Mouse (Mus musculus): ENCODE data around the gene Gm3336. TPM values are rescaled to one million over a fixed set of nuclear protein-coding genes. Genes with fewer than 3 reads are reported as not detected.
A peak's percentile ranks its signal among the peaks of the same experiment; 100 is the strongest.

Gm3336 gene
- polyA plus RNA-seq, 1 experiment = not detected

DNA sequence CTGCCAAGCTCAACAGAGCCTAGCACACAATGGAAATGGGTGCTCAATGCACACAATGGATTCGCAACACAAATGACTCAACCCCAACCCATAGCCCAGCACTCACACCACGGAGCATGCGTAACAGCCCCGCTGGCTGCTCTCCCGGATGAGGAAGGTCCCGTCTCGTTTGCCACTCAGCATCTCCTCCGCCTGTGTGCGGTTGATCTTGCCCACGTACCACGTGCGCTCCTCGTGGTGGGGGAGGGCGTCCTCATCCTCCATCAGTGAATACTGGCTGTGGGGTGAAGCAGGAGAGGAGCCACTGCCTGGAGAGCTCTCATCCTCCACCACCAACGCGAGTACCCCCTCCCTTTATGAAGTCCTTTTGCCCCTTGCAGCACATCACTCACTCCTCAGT is 50.6 kb downstream of the Gm3336 start:
- Histone ChIP-seq H3K27ac (ENCODE audit: control insufficient read depth, insufficient read depth, low read depth, low read length, poor library complexity) (peak overlapping the region; percentile 74), H3K4me3 (replicated peaks; ENCODE audit: control insufficient read depth, low read depth, low read length) (no peak overlapping the region), H3K4me1 (ENCODE audit: control insufficient read depth, insufficient read depth, low read length) (peaks cover 24% of the 10 kb centered on the region)
- TF ChIP-seq POLR2A (IDR thresholded peaks at IDR 0.05; ENCODE audit: borderline replicate concordance, control insufficient read depth, low read depth, low read length) = no peak
- no peak for TF ChIP-seq CTCF (IDR thresholded peaks at IDR 0.05; ENCODE audit: control insufficient read depth, insufficient read depth, low read length)
- 73% methylated on average over 16 of the region's 16 CpGs for WGBS

DNA sequence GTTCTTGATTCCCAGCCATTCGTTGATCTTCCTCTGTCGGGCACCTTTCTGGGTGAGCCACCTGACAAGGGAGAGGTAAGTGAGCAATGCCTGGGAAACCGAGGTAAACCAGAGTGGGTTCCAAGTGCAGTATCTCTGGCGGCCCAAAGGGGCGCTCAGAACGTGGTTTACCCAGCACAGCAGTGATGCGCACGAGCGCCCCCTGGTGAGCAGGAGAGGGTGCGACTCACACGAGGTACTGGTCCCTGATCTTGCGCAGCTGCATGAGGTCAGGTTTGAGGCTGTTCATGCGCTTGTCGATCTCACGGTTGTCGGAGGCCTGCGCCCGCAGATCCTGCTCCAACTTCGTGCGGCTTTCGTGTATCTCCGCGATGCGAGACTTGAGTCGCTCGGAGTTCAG is 51.0 kb downstream of the Gm3336 start:
- WGBS = 4% methylated on average over 26 of the region's 26 CpGs
- H3K4me3 ChIP-seq (replicated peaks; ENCODE audit: control insufficient read depth, low read depth, low read length) = no peak overlapping the region
- peak; percentile 33; the same call in 1 of the 2 replicates for TF ChIP-seq POLR2A (IDR thresholded peaks at IDR 0.05; ENCODE audit: borderline replicate concordance, control insufficient read depth, low read depth, low read length)
- peak; percentile 100 for TF ChIP-seq CTCF (IDR thresholded peaks at IDR 0.05; ENCODE audit: control insufficient read depth, insufficient read depth, low read length)
- H3K4me1 ChIP-seq (ENCODE audit: control insufficient read depth, insufficient read depth, low read length) = peaks cover 26% of the 10 kb centered on the region
- H3K27ac ChIP-seq (ENCODE audit: control insufficient read depth, insufficient read depth, low read depth, low read length, poor library complexity) = no peak overlapping the region; the same call in 1 of the 2 replicates

DNA sequence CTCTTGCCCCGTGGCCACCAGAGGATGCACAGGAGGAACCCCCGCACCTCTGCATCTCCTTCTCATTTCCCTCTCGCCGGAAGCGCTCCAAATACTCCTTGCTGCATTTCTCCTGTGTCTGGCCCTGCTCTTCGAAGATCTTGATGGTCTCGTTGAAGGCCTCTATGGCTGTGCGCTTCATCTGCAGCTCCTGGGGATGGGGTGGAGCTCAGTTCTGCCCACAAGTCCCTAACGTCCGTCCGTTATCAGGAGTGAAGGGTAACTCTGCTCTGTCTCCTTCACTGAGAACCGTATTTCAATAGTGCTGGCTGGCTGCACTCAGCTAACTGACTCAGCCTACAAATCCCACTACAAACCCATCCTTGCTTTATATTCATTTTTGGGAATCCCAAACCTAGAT is 51.5 kb downstream of the Gm3336 start:
- H3K4me3 ChIP-seq (replicated peaks; ENCODE audit: control insufficient read depth, low read depth, low read length) = no peak overlapping the region
- TF ChIP-seq CTCF (IDR thresholded peaks at IDR 0.05; ENCODE audit: control insufficient read depth, insufficient read depth, low read length) = no peak
- peaks cover 21% of the 10 kb centered on the region for H3K4me1 ChIP-seq (ENCODE audit: control insufficient read depth, insufficient read depth, low read length)
- no peak overlapping the region; the same call in 1 of the 2 replicates for H3K27ac ChIP-seq (ENCODE audit: control insufficient read depth, insufficient read depth, low read depth, low read length, poor library complexity)
- 70% methylated on average over 12 of the region's 12 CpGs for WGBS

DNA sequence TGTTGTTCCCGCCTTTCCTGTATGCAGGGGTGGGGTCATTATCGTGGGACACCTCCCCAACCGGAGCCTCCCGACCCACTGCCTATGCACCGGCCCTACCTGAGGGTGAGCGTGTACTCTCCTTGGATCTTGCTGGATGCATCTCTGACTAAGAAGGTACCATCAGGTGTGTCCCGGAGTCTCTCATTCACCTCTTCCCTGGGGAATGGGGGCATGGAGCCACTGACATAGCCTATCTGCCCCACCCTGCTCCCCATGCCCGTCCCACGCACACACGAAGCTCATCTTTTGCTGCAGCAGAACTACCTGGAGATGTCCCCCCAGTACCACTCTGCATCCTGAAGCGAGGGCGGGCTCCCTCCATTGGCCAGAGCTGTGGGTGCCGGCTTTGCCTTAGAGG is 52.4 kb downstream of the Gm3336 start:
- 91% methylated on average over 13 of the region's 13 CpGs for WGBS
- H3K4me1 ChIP-seq (ENCODE audit: control insufficient read depth, insufficient read depth, low read length) = peaks cover 19% of the 10 kb centered on the region
- no peak overlapping the region for H3K27ac ChIP-seq (ENCODE audit: control insufficient read depth, insufficient read depth, low read depth, low read length, poor library complexity)
- H3K4me3 ChIP-seq (replicated peaks; ENCODE audit: control insufficient read depth, low read depth, low read length) = no peak overlapping the region
- no peak for TF ChIP-seq CTCF (IDR thresholded peaks at IDR 0.05; ENCODE audit: control insufficient read depth, insufficient read depth, low read length)
- no peak for TF ChIP-seq POLR2A (IDR thresholded peaks at IDR 0.05; ENCODE audit: borderline replicate concordance, control insufficient read depth, low read depth, low read length)

DNA sequence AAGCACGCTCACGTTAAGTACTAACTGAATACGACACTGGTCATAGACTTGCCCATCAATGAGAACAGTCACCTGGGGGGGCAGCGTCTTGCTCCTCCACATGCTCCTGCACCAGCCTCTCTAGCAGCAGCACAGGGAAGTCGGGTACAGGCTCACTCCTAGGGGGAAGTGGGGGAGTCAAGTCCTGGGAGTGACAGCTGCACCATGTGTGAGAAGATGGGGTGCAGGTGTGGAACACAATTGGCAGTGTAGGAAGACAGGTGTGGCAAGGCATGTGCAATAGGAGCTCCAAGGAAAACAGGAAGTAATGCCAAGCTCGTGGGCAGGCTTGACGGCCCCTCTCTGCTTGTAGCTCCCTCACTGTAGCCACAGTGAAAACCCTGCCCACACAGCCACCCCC is 52.9 kb downstream of the Gm3336 start:
- WGBS = 60% methylated on average over 7 of the region's 7 CpGs
- H3K4me1 ChIP-seq (ENCODE audit: control insufficient read depth, insufficient read depth, low read length) = peaks cover 16% of the 10 kb centered on the region
- TF ChIP-seq POLR2A (IDR thresholded peaks at IDR 0.05; ENCODE audit: borderline replicate concordance, control insufficient read depth, low read depth, low read length) (no peak), CTCF (IDR thresholded peaks at IDR 0.05; ENCODE audit: control insufficient read depth, insufficient read depth, low read length) (no peak)
- H3K4me3 ChIP-seq (replicated peaks; ENCODE audit: control insufficient read depth, low read depth, low read length) = no peak overlapping the region
- H3K27ac ChIP-seq (ENCODE audit: control insufficient read depth, insufficient read depth, low read depth, low read length, poor library complexity) = no peak overlapping the region

DNA sequence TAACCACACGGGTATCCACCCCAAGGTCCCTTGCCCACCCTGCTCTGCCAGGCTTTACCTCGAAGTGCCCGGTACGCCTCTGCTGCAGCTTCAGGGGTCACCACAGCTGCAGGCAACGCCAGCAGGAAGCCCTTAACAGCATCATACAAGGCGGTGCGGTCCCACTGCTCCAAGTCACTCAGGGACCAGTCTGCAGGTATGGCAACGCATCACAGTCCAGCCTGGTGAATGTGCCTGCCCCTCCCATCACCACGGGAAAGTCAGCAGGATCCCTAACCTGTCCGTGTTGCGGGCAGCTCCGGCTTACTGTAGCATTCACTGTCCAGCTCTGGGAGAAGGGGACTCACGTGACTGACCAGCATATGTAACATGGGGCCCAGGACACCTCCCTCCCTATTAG is 53.7 kb downstream of the Gm3336 start:
- H3K4me1 ChIP-seq (ENCODE audit: control insufficient read depth, insufficient read depth, low read length) = peaks cover 11% of the 10 kb centered on the region
- 88% methylated on average over 13 of the region's 13 CpGs for WGBS
- TF ChIP-seq CTCF (IDR thresholded peaks at IDR 0.05; ENCODE audit: control insufficient read depth, insufficient read depth, low read length) (0 out of 2 replicates have a peak, but pooled peaks have one; percentile 0), POLR2A (IDR thresholded peaks at IDR 0.05; ENCODE audit: borderline replicate concordance, control insufficient read depth, low read depth, low read length) (peak; percentile 21; the same call in 1 of the 2 replicates)
- H3K27ac ChIP-seq (ENCODE audit: control insufficient read depth, insufficient read depth, low read depth, low read length, poor library complexity) = no peak overlapping the region; the same call in 1 of the 2 replicates
- H3K4me3 ChIP-seq (replicated peaks; ENCODE audit: control insufficient read depth, low read depth, low read length) = no peak overlapping the region

Other genes starting within 250 kb of the Gm3336 start
- gene Klhl26, start 241.6 kb upstream of the Gm3336 start, polyA plus RNA-seq (2011; ENCODE audit: insufficient read depth, insufficient read length, low replicate concordance, missing spikeins) = 7.1 and 11.0 TPM in 2 replicates
- 1.3 TPM in 1 of 2 replicates, not detected in the other for gene Tmem59l, start 231.2 kb upstream of the Gm3336 start, polyA plus RNA-seq (2011; ENCODE audit: insufficient read depth, insufficient read length, low replicate concordance, missing spikeins)
- 3.7 and 5.5 TPM in 2 replicates for gene Crlf1, start 225.4 kb upstream of the Gm3336 start, polyA plus RNA-seq (2011; ENCODE audit: insufficient read depth, insufficient read length, low replicate concordance, missing spikeins)
- gene Rex1bd, start 211.8 kb upstream of the Gm3336 start, polyA plus RNA-seq (2011; ENCODE audit: insufficient read depth, insufficient read length, low replicate concordance, missing spikeins) = 46.9 and 63.6 TPM in 2 replicates
- gene Uba52, start 207.7 kb upstream of the Gm3336 start, polyA plus RNA-seq (2011; ENCODE audit: insufficient read depth, insufficient read length, low replicate concordance, missing spikeins) = 961 and 1,100 TPM in 2 replicates
- gene Fkbp8, start 190.8 kb upstream of the Gm3336 start, polyA plus RNA-seq (2011; ENCODE audit: insufficient read depth, insufficient read length, low replicate concordance, missing spikeins) = 98.7 and 181 TPM in 2 replicates
- gene Kxd1, start 190.6 kb upstream of the Gm3336 start, polyA plus RNA-seq (2011; ENCODE audit: insufficient read depth, insufficient read length, low replicate concordance, missing spikeins) = 29.0 and 41.3 TPM in 2 replicates
- 11.9 and 17.8 TPM in 2 replicates for gene Ell, start 179.1 kb upstream of the Gm3336 start, polyA plus RNA-seq (2011; ENCODE audit: insufficient read depth, insufficient read length, low replicate concordance, missing spikeins)
- gene Isyna1, start 124.2 kb upstream of the Gm3336 start, polyA plus RNA-seq (2011; ENCODE audit: insufficient read depth, insufficient read length, low replicate concordance, missing spikeins) = 11.2 and 23.7 TPM in 2 replicates
- gene Ssbp4, start 109.7 kb upstream of the Gm3336 start, polyA plus RNA-seq (2011; ENCODE audit: insufficient read depth, insufficient read length, low replicate concordance, missing spikeins) = 45.2 and 107 TPM in 2 replicates
- 3.4 and 18.8 TPM in 2 replicates for gene Lrrc25, start 102.4 kb upstream of the Gm3336 start, polyA plus RNA-seq (2011; ENCODE audit: insufficient read depth, insufficient read length, low replicate concordance, missing spikeins)
- gene Gdf15, start 86.1 kb upstream of the Gm3336 start, polyA plus RNA-seq (2011; ENCODE audit: insufficient read depth, insufficient read length, low replicate concordance, missing spikeins) = 3.1 TPM in 1 of 2 replicates, not detected in the other
- gene Pgpep1, start 58.2 kb upstream of the Gm3336 start, polyA plus RNA-seq (2011; ENCODE audit: insufficient read depth, insufficient read length, low replicate concordance, missing spikeins) = 4.3 and 21.1 TPM in 2 replicates
- 69.2 and 119 TPM in 2 replicates for gene Lsm4, start 45.3 kb upstream of the Gm3336 start, polyA plus RNA-seq (2011; ENCODE audit: insufficient read depth, insufficient read length, low replicate concordance, missing spikeins)
- gene Jund, start 19.6 kb upstream of the Gm3336 start, polyA plus RNA-seq (2011; ENCODE audit: insufficient read depth, insufficient read length, low replicate concordance, missing spikeins) = 48.1 and 58.0 TPM in 2 replicates
- 0.29 TPM in 1 of 2 replicates, not detected in the other for gene Iqcn, start 15.1 kb upstream of the Gm3336 start, polyA plus RNA-seq (2011; ENCODE audit: insufficient read depth, insufficient read length, low replicate concordance, missing spikeins)
- 2.7 and 3.2 TPM in 2 replicates for gene Pde4c, start 5.2 kb downstream of the Gm3336 start, polyA plus RNA-seq (2011; ENCODE audit: insufficient read depth, insufficient read length, low replicate concordance, missing spikeins)
- 9.7 and 13.3 TPM in 2 replicates for gene Rab3a, start 36.1 kb downstream of the Gm3336 start, polyA plus RNA-seq (2011; ENCODE audit: insufficient read depth, insufficient read length, low replicate concordance, missing spikeins)
- 15.1 and 28.2 TPM in 2 replicates for gene Mpv17l2, start 42.4 kb downstream of the Gm3336 start, polyA plus RNA-seq (2011; ENCODE audit: insufficient read depth, insufficient read length, low replicate concordance, missing spikeins)
- gene Pik3r2, start 58.2 kb downstream of the Gm3336 start, polyA plus RNA-seq (2011; ENCODE audit: insufficient read depth, insufficient read length, low replicate concordance, missing spikeins) = 12.8 and 19.5 TPM in 2 replicates
- 20.5 and 70.7 TPM in 2 replicates for gene Mast3, start 86.5 kb downstream of the Gm3336 start, polyA plus RNA-seq (2011; ENCODE audit: insufficient read depth, insufficient read length, low replicate concordance, missing spikeins)
- gene Il12rb1, start 89.9 kb downstream of the Gm3336 start, polyA plus RNA-seq (2011; ENCODE audit: insufficient read depth, insufficient read length, low replicate concordance, missing spikeins) = 0.36 and 1.9 TPM in 2 replicates
- gene Arrdc2, start 121.2 kb downstream of the Gm3336 start, polyA plus RNA-seq (2011; ENCODE audit: insufficient read depth, insufficient read length, low replicate concordance, missing spikeins) = 19.1 and 44.8 TPM in 2 replicates
- gene Kcnn1, start 144.7 kb downstream of the Gm3336 start, polyA plus RNA-seq (2011; ENCODE audit: insufficient read depth, insufficient read length, low replicate concordance, missing spikeins) = not detected in 2 replicates
- gene Ccdc124, start 155.4 kb downstream of the Gm3336 start, polyA plus RNA-seq (2011; ENCODE audit: insufficient read depth, insufficient read length, low replicate concordance, missing spikeins) = 27.6 and 41.7 TPM in 2 replicates
- gene Slc5a5, start 174.2 kb downstream of the Gm3336 start, polyA plus RNA-seq (2011; ENCODE audit: insufficient read depth, insufficient read length, low replicate concordance, missing spikeins) = not detected in 2 replicates
- gene Rpl18a, start 178.9 kb downstream of the Gm3336 start, polyA plus RNA-seq (2011; ENCODE audit: insufficient read depth, insufficient read length, low replicate concordance, missing spikeins) = 1,290 and 1,544 TPM in 2 replicates
- gene Map1s, start 187.4 kb downstream of the Gm3336 start, polyA plus RNA-seq (2011; ENCODE audit: insufficient read depth, insufficient read length, low replicate concordance, missing spikeins) = 8.9 and 18.9 TPM in 2 replicates

Measured in bone marrow, adult 2 months (tissue).